Mouse (Mus musculus) heart, adult 2 months (tissue): ENCODE data around the gene Ddx11.

Source experiments
- EP300 ChIP-seq: fragments of 200-500 bp; IDR thresholded peaks from 2 replicates; pipeline ENCODE4 v1.6.1; 2011; ENCODE audit warnings: low read depth, low read length, control low read depth; ENCODE audit not compliant: insufficient read depth
- POLR2A ChIP-seq: fragments of 200-500 bp; IDR thresholded peaks from 2 replicates; pipeline ENCODE4 v1.6.1; 2011; ENCODE audit warnings: mild to moderate bottlenecking, low read depth, low read length, control low read depth; ENCODE audit not compliant: insufficient read depth

DNA sequence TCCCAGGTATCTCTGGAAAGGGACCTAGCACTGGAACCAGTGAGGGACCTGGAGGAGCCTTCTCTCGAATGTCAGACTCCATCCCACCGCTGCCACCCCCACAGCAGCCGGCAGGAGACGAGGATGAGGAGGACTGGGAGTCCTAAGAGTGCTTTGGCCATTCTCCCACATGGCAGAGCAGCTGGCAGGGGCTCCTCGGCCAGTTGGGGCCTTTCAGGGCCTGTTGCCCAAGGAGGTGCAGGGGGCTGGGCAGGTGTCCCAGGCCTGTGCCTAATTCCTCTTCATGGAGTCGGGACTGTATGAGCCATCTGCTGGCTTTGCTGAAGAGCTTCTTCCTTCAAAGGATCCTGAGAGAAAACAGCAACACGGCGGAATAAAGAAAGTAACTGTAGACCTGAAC, 4.3 kb upstream of the Ddx11 start:
- TF ChIP-seq POLR2A, result no peak
- no peak for TF ChIP-seq EP300
